Mouse (Mus musculus) urinary bladder, postnatal 14 days (tissue): ENCODE measurements around the gene Vmn1r114.
"Not testable (repeated sequence)": the region's sequence is repeated elsewhere in the genome, so short reads cannot be mapped to it uniquely, and the experiment has no call there.

Experiments used
- DNase-seq: peaks from one replicate; pipeline ENCODE4 v3.0.0; 2021; ENCODE audit warnings: low spot score

Gene Vmn1r114

GRCm38 (mm10) chr7:20812086-20812485, at the start of gene Vmn1r114:
Gene Vmn1r114, minus strand, starts transcription at chr7:20812186.
- not testable (repeated sequence) for DNase-seq

DNA sequence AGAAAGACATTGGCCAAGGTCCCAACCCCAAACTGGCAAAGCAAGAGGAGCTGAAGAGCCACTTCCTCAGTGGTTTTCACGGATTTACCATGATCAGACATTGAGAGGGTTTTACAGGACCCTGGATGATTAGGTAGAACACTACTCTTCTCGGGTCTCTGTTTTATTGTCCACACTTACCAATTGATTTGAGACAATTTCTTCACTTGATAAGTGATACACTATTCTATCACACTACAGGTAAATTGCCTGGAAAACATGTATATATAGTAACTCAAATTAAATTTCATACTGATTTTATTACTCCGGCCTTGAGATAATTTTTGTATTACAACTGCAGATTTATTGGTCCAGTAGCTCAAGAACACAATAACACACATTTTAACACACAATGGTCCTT, 32.9 kb upstream of the Vmn1r114 start, which contains the start of gene Vmn1r115:
Gene Vmn1r115 (minus strand): TSS at position 101 of the 400 bp plus-strand sequence.
- not testable (repeated sequence) for DNase-seq

- DNase-seq, result not testable (repeated sequence)
Observed at GRCm38 (mm10) chr7:20786985-20787384, 25.0 kb downstream of the Vmn1r114 start, which contains the start of gene Vmn1r113. Gene Vmn1r113, plus strand, starts transcription at chr7:20787285.

DNA sequence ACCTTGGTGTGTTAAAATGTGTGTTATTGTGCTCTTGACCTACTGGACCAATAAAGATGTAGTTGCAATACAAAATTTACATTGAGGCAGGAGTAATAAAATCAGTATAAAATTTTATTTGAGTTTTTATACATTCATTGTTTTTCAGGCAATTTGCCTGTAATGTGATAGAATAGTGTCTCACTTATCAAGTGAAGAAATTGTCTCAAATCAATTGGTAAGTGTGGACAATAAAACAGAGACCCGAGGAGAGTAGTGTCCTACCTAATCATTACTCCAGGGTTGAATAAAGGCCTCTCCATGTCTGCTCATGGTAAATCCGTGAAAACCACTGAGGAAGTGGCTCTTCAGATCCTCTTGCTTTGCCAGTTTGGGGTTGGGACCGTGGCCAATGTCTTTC, 41.1 kb downstream of the Vmn1r114 start, which contains the start of gene Vmn1r112:
Gene Vmn1r112 (plus strand): TSS at position 301 of the 400 bp plus-strand sequence.
- not testable (repeated sequence) for DNase-seq
